ENCODE assay signal across 20 mouse cellular contexts in the genomic region with DNA sequence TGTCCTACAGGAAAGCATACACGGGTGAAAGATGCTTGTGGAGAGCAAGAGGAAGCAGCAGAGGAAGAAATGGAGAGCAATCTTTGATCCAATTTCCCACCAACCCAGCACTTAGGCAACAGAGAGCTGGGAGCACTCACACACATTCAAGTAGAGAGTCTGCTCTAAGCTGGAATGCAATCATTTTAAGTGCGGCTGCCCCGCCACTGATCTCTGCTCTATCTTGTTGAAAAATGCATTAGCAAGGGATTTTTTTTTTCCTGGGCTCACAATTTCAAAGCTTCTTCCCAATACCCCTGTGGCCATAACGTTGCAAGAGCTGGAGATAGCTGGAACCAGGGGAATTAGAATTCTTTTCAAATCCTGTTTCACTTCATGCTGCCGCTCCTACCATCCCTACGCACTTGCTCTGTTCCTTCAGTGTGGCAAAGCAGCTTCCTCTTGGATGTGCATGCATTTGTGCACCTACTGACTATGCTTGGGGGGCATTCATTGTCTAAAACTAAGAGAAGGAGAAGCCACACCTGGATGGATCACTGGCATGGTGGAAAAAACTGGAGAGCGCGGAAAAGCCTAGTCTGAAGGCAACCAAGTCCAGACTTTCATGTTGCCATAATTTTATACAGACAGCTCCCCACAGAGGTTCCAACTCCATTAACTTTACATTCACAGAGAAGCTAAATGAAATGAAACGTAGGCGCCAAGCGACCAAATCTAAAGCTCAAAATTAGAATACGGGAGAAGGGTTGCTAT.
DNase-seq lines count a peak whose midpoint lies in the region; ATAC-seq lines count a peak whose summit lies in the region.
"Had no signal": no experiment of that assay in that cellular context is flagged by ENCODE, and none has a peak within 500 bp of the region (broad histone marks: within the 10 kb centered on the region; RNA-seq: fewer than 3 reads in every experiment).

No protein-coding gene starts in this region.

- no peak overlapping the region for H3K9ac ChIP-seq in midbrain, embryonic 12.5 days (replicated peaks)
- no peak overlapping the region for H3K9ac ChIP-seq in midbrain, embryonic 11.5 days (ENCODE audit: low read length)
- H3K9ac ChIP-seq in hindbrain, embryonic 16.5 days (ENCODE audit: low read depth, low read length), result no peak overlapping the region
- H3K9ac ChIP-seq in neural tube, embryonic 15.5 days (replicated peaks), result no peak overlapping the region
- H3K9ac ChIP-seq: liver, embryonic 14.5 days had no signal

- H3K27ac ChIP-seq in midbrain, embryonic 12.5 days (replicated peaks), result peak overlapping the region; percentile 20; the same call in 1 of the 2 replicates
- no peak overlapping the region for H3K27ac ChIP-seq in midbrain, embryonic 11.5 days (ENCODE audit: low read depth, low read length)
- H3K27ac ChIP-seq in hindbrain, embryonic 16.5 days (ENCODE audit: low read depth, low read length), result peak overlapping the region; percentile 2; the same call in 1 of the 2 replicates
- peak overlapping the region; percentile 54 for H3K27ac ChIP-seq in neural tube, embryonic 15.5 days (replicated peaks)
- H3K27ac ChIP-seq: embryonic facial prominence, embryonic 10.5 days; heart, adult 2 months; kidney, postnatal 0 days; liver, embryonic 14.5 days had no signal

- no peak overlapping the region for H3K4me3 ChIP-seq in midbrain, embryonic 12.5 days
- H3K4me3 ChIP-seq in midbrain, embryonic 11.5 days (ENCODE audit: low read depth, low read length), result no peak overlapping the region
- H3K4me3 ChIP-seq in hindbrain, embryonic 16.5 days (ENCODE audit: low read length), result no peak overlapping the region
- H3K4me3 ChIP-seq in neural tube, embryonic 15.5 days (replicated peaks), result no peak overlapping the region
- H3K4me3 ChIP-seq: embryonic facial prominence, embryonic 10.5 days; heart, adult 2 months had no signal

- no peak for DNase-seq in frontal cortex, postnatal 10 days (ENCODE audit: low spot score in 2 of 2)
- no peak for DNase-seq in midbrain, embryonic 11.5 days (ENCODE audit: low spot score, missing footprints)
- DNase-seq in adrenal gland, adult 2 months, result no peak
- DNase-seq: adrenal gland, postnatal 14 days; cerebellum, adult 2 months; gastrocnemius, postnatal 14 days; heart, adult 2 months; kidney, adult 18-20 months; thymus, postnatal 14 days had no signal

- WGBS in midbrain, embryonic 12.5 days, result 71% methylated on average over 12 of the region's 12 CpGs
- WGBS in midbrain, embryonic 11.5 days, result 81% methylated on average over 12 of the region's 12 CpGs
- 75% methylated on average over 12 of the region's 12 CpGs for WGBS in hindbrain, embryonic 16.5 days
- WGBS in neural tube, embryonic 15.5 days, result 68% methylated on average over 12 of the region's 12 CpGs

- H3K4me2 ChIP-seq in midbrain, embryonic 12.5 days (replicated peaks), result no peak overlapping the region
- no peak overlapping the region for H3K4me2 ChIP-seq in midbrain, embryonic 11.5 days
- H3K4me2 ChIP-seq in hindbrain, embryonic 16.5 days (ENCODE audit: low read length), result no peak overlapping the region
- no peak overlapping the region for H3K4me2 ChIP-seq in neural tube, embryonic 15.5 days

- H3K9me3 ChIP-seq in midbrain, embryonic 12.5 days, result no peaks in the 10 kb centered on the region
- no peaks in the 10 kb centered on the region for H3K9me3 ChIP-seq in midbrain, embryonic 11.5 days (ENCODE audit: control insufficient read depth, low read length)
- no peaks in the 10 kb centered on the region for H3K9me3 ChIP-seq in hindbrain, embryonic 16.5 days (ENCODE audit: control insufficient read depth, low read length)
- H3K9me3 ChIP-seq in neural tube, embryonic 15.5 days (replicated peaks), result no peaks in the 10 kb centered on the region
- H3K9me3 ChIP-seq: embryonic facial prominence, embryonic 10.5 days had no signal

- ATAC-seq in frontal cortex, adult (ENCODE audit: low TSS enrichment), result peak; percentile 69
- ATAC-seq in midbrain, embryonic 12.5 days (ENCODE audit: low FRiP score, low read depth), result no peak
- ATAC-seq in midbrain, embryonic 11.5 days (ENCODE audit: low FRiP score), result no peak
- ATAC-seq in hindbrain, embryonic 16.5 days, result no peak
- ATAC-seq in neural tube, embryonic 15.5 days (ENCODE audit: low FRiP score), result peak; percentile 37; the same call in 1 of the 2 replicates
- ATAC-seq: activated CD4-positive, CD25-positive, alpha-beta regulatory T cell, adult 4 months; CD4-positive, CD25-positive, alpha-beta regulatory T cell, adult 4 months; lung, postnatal 0 days had no signal

- no peaks in the 10 kb centered on the region for H3K36me3 ChIP-seq in midbrain, embryonic 12.5 days
- H3K36me3 ChIP-seq in midbrain, embryonic 11.5 days (ENCODE audit: control insufficient read depth, insufficient read depth, low read length), result no peaks in the 10 kb centered on the region
- H3K36me3 ChIP-seq in hindbrain, embryonic 16.5 days (ENCODE audit: control insufficient read depth, insufficient read depth, low read length), result no peaks in the 10 kb centered on the region
- H3K36me3 ChIP-seq in neural tube, embryonic 15.5 days, result no peaks in the 10 kb centered on the region
- H3K36me3 ChIP-seq: embryonic facial prominence, embryonic 10.5 days; G1E had no signal

- no peaks in the 10 kb centered on the region for H3K27me3 ChIP-seq in midbrain, embryonic 12.5 days
- H3K27me3 ChIP-seq in midbrain, embryonic 11.5 days (ENCODE audit: control insufficient read depth, insufficient read depth, low read length), result no peaks in the 10 kb centered on the region
- no peaks in the 10 kb centered on the region for H3K27me3 ChIP-seq in hindbrain, embryonic 16.5 days (replicated peaks; ENCODE audit: control insufficient read depth, insufficient read depth, low read length)
- no peaks in the 10 kb centered on the region for H3K27me3 ChIP-seq in neural tube, embryonic 15.5 days (replicated peaks)

- H3K4me1 ChIP-seq in midbrain, embryonic 12.5 days, result no peaks in the 10 kb centered on the region
- no peaks in the 10 kb centered on the region for H3K4me1 ChIP-seq in midbrain, embryonic 11.5 days (ENCODE audit: control insufficient read depth, insufficient read depth, low read length)
- no peaks in the 10 kb centered on the region for H3K4me1 ChIP-seq in hindbrain, embryonic 16.5 days (ENCODE audit: control insufficient read depth, insufficient read depth, low read depth, low read length)
- H3K4me1 ChIP-seq in neural tube, embryonic 15.5 days, result peaks cover 7% of the 10 kb centered on the region; the same call in 1 of the 2 replicates

Comparison
In these comparisons a context has a peak if more than half of its experiments do, and no peak if none do; other contexts are left out.
1. ATAC-seq: peak in frontal cortex, adult (single experiment) and neural tube, embryonic 15.5 days (single experiment); none in midbrain, embryonic 12.5 days (single experiment), midbrain, embryonic 11.5 days (single experiment) and hindbrain, embryonic 16.5 days (single experiment).